Mouse (Mus musculus) myocyte (in vitro differentiated cells): ENCODE results near the gene Morn5.

Source experiments
- POLR2A ChIP-seq: IDR thresholded peaks from one replicate; pipeline ENCODE4 v1.6.1; 2011; ENCODE audit warnings: low read depth, mild to moderate bottlenecking, control low read depth, moderate library complexity; ENCODE audit not compliant: insufficient read length
- REST ChIP-seq: IDR thresholded peaks from one replicate; pipeline ENCODE4 v1.6.1; 2011; ENCODE audit warnings: mild to moderate bottlenecking, control low read depth, moderate library complexity; ENCODE audit not compliant: insufficient read depth, insufficient read length

DNA sequence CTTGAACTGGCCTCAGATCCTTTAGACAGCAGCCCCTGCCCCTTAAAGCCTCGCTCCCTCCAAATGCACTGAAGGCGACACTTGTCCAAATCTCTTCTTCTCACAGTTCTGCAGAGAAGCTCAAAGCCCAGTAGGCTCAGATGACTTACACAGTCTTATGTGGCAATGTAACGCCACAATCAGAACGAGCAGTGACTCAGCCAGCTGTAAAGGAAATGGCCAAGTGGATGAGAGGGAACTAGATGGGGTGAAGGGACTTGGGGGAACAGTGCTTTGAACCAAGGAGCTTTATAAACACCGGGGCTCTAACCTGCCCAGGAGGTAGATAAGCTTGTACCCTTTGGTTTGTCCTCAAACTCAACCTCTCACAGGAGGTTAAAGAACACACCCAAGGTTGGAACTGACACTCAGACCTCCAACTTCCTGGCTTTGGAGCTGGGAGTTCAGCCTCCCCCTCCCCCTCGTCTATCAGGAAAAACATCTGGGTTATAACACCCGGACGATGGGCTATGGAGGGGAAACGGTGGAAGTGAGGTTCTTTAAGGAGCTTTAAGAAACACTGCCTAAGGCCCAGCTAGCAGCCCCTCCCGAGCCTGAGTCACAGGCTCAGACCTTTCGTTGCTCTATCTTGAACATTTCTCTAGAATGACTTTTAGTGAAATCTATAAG lies 13.7 kb upstream of the Morn5 start:
- TF ChIP-seq REST (no peak), POLR2A (no peak)
